Mouse (Mus musculus) ES-E14 (cell line): Measurements from ENCODE around the gene Erv3. TPM values are rescaled to one million over a fixed set of nuclear protein-coding genes. Genes with fewer than 3 reads are reported as not detected.

Experiments used
- DNase-seq: peaks from one replicate; pipeline ENCODE4 v3.0.0-alpha.2; 2013; ENCODE audit warnings: low read depth, low spot score
- H3K27ac ChIP-seq: 2 replicates; pipeline ENCODE4 v1.5.1; 2012; ENCODE audit warnings: low read depth, mild to moderate bottlenecking, low read length, moderate library complexity, mixed read lengths; ENCODE audit not compliant: poor library complexity, insufficient read depth, severe bottlenecking
- H3K36me3 ChIP-seq: 2 replicates; pipeline ENCODE4 v1.6.1; 2012; ENCODE audit warnings: mild to moderate bottlenecking, low read length, moderate library complexity, mixed read lengths; ENCODE audit not compliant: control insufficient read depth, poor library complexity, insufficient read depth, severe bottlenecking
- H3K4me1 ChIP-seq, 2 experiments: fragments of 150-350 bp in 1 of 2; sonication (generic) in 1 of 2; 2 replicates each; pipeline ENCODE4 v1.6.1; 2012; ENCODE audit warnings: low read length in 2 of 2, mild to moderate bottlenecking in 1 of 2, mixed read lengths in 1 of 2; ENCODE audit not compliant: control insufficient read depth in 2 of 2, insufficient read depth in 2 of 2, poor library complexity in 1 of 2
- H3K4me3 ChIP-seq, 2 experiments: fragments of 150-350 bp in 1 of 2; sonication (generic) in 1 of 2; 2 replicates each; pipeline ENCODE4 v1.5.1; 2012; ENCODE audit warnings: low read length in 2 of 2, low read depth in 1 of 2, mild to moderate bottlenecking in 1 of 2, mixed read lengths in 1 of 2; ENCODE audit not compliant: insufficient read depth in 1 of 2, poor library complexity in 1 of 2, severe bottlenecking in 1 of 2
- H3K9ac ChIP-seq: 2 replicates; pipeline ENCODE4 v1.6.1; 2012; ENCODE audit warnings: low read depth, mild to moderate bottlenecking, low read length, mixed read lengths; ENCODE audit not compliant: poor library complexity, insufficient read depth, severe bottlenecking
- H3K9me3 ChIP-seq: fragments of 150-350 bp; sonication (generic); 2 replicates; pipeline ENCODE4 v1.6.1; 2012; ENCODE audit warnings: low read depth, mild to moderate bottlenecking, low read length; ENCODE audit not compliant: control insufficient read depth, insufficient read depth
- CHD2 ChIP-seq: IDR thresholded peaks from 2 replicates; pipeline ENCODE4 v1.6.1; 2014; ENCODE audit warnings: mild to moderate bottlenecking, low read depth, low read length, inconsistent platforms
- HCFC1 ChIP-seq: IDR thresholded peaks from 2 replicates; pipeline ENCODE4 v1.6.1; 2012; ENCODE audit warnings: low read length, inconsistent platforms, borderline replicate concordance; ENCODE audit not compliant: insufficient read depth
- MAFK ChIP-seq: IDR thresholded peaks from 2 replicates; pipeline ENCODE4 v1.6.1; 2014; ENCODE audit warnings: mild to moderate bottlenecking, low read depth, low read length, inconsistent platforms; ENCODE audit not compliant: insufficient read depth
- ZC3H11A ChIP-seq: IDR thresholded peaks from 2 replicates; pipeline ENCODE4 v1.6.1; 2012; ENCODE audit warnings: low read depth, mild to moderate bottlenecking, inconsistent platforms, low read length, borderline replicate concordance
- ZNF384 ChIP-seq: IDR thresholded peaks from 2 replicates; pipeline ENCODE4 v1.6.1; 2012; ENCODE audit warnings: low read depth, low read length, inconsistent platforms
- in situ Hi-C, 2 experiments: fragments of 600-800 bp; cut with MboI; formaldehyde crosslinking; loops; one replicate each; pipeline ENCODE4 v1.15.1; 2025; ENCODE audit warnings: low sequenced_read_pairs in 2 of 2, inconsistent platforms in 1 of 2; ENCODE audit not compliant: unreplicated experiment in 2 of 2
- total RNA-seq: library from RNA; depleted of rRNA; stranded (reverse); fragments of 300-350 nt; gene quantifications from 2 replicates; pipeline ENCODE4 v1.2.3, GENCODE M21; 2012

Erv3 gene
- total RNA-seq, 1 experiment, result not detected

DNA sequence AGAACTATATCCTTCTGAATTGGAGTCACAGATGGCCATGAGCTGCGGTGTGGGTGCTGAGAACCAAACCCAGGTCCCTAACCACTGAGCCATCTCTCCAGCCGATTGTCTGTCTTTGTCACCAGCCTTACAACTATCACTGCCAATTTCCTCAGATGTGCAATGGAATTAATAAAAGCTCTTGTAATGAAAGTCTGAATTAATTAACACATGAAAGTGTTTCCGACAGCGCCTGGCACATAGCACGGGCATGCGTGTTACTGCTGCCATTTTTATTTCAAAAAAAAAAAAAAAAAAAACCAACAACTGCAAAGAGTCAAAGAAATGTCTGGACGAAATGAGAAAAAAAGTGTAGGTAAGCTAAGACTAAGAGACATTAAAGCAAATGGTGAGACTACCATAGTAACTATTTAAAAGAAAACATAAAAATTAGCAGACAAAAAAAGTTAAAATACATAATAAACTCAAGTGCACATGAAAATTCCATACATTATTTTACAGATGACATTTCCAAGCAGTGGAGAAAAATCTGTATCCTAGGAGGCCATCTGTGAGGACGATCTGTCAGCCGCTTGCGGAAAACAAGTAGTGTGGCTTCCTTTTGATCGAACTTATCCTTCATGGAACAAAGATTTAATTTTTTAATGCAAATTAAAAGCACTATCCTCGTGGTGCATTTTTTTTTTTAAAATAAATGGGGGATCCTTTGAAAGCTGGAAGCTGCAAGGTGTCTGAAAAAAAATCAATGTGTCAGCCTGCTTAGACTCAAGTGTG lies 38.0 kb upstream of the Erv3 start:
- in situ Hi-C loops, result no loop called here
- H3K4me3 ChIP-seq, result no peak overlapping the region
- no peak for TF ChIP-seq HCFC1
- TF ChIP-seq MAFK, result no peak
- 0 out of 2 replicates have a peak, but pooled peaks have one; percentile 5 for TF ChIP-seq ZNF384

DNA sequence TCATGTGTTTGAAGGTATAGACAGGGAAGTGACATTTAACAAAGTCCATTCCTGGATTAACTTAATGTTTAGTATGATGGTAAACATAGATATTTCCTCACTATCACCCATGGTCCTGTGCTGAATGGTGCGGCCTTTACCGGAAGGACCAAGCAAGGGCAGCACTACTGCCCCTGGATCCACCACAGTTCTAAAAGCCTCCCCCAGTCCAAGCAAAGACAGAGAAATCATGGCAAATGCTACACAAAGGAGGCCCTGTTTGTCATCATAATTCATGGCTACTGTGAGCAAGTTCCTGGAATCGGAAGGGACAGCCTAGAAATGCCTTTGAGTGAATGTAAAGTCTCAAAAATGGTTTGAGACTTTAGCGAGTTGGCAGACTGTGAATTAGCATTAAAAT lies 36.5 kb upstream of the Erv3 start:
- Histone ChIP-seq H3K9ac (no peak overlapping the region), H3K27ac (no peak overlapping the region), H3K9me3 (no peaks in the 10 kb centered on the region), H3K4me1 (no peaks in the 10 kb centered on the region), H3K4me3 (no peak overlapping the region), H3K36me3 (no peaks in the 10 kb centered on the region)
- in situ Hi-C loops, result no loop called here
- TF ChIP-seq ZC3H11A, result no peak
- no peak for TF ChIP-seq ZNF384
- no peak for TF ChIP-seq HCFC1
- no peak for TF ChIP-seq MAFK
- no peak for TF ChIP-seq CHD2
- DNase-seq, result no peak

More for the DNA sequence above, 38.0 kb upstream of the Erv3 start:
- H3K4me1 ChIP-seq, result no peaks in the 10 kb centered on the region
- 0 out of 2 replicates have a peak overlapping the region, but pooled peaks have one; percentile 19 for H3K27ac ChIP-seq
- no peak overlapping the region for H3K9ac ChIP-seq
- H3K36me3 ChIP-seq, result no peaks in the 10 kb centered on the region
- no peaks in the 10 kb centered on the region for H3K9me3 ChIP-seq
- DNase-seq, result no peak

DNA sequence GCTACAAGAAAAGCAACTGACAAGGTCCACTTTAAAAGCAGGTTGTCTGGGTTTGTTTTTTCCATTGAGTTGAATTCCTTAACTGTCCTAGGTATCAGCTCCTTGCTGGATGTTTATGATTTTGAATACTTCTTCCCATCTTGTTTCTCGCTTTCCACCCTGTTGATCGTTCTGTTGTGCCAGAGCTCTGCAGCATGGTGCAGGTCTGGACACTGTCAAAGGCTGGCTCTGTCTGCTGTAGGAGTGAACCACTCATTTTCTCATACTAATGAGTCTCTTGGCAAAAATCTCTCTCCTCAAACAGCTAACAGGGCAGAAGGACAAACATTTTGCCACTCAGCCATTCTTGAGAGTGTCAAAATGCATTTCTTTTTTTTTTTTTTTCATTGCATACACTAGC lies 35.6 kb upstream of the Erv3 start:
- H3K9me3 ChIP-seq, result no peaks in the 10 kb centered on the region
- no peak overlapping the region for H3K9ac ChIP-seq
- DNase-seq, result no peak
- H3K36me3 ChIP-seq, result no peaks in the 10 kb centered on the region
- no peaks in the 10 kb centered on the region for H3K4me1 ChIP-seq
- TF ChIP-seq MAFK, result no peak
- TF ChIP-seq ZNF384, result no peak
- no peak for TF ChIP-seq ZC3H11A
- TF ChIP-seq CHD2, result no peak
- TF ChIP-seq HCFC1, result no peak
- in situ Hi-C loops, result no loop called here
- H3K27ac ChIP-seq, result no peak overlapping the region
- no peak overlapping the region for H3K4me3 ChIP-seq

DNA sequence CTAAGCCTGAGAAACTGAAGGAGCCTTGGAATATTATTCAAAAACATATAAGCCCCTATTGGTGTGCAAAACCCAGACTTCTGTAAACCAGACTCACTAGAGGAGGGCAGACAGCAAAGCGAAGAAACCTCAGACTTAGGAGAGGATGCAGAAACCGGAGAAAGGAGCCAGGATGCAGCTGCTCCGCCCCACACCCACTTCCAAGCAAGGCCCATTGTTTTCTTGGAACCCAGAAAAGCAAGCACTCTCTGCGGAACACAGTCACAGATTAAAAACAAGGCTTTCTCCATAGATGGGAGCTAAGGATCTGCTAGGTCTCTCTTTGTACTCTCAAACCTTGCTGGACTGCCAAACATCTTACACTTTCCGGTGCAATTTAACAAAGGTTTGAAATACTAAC lies 33.0 kb upstream of the Erv3 start:
- TF ChIP-seq MAFK, result no peak
- no peak for TF ChIP-seq CHD2
- no peak for TF ChIP-seq ZC3H11A
- no peak for TF ChIP-seq ZNF384
- TF ChIP-seq HCFC1, result no peak
- H3K4me1 ChIP-seq, result no peaks in the 10 kb centered on the region
- DNase-seq, result no peak
- no peaks in the 10 kb centered on the region for H3K9me3 ChIP-seq
- no peak overlapping the region for H3K4me3 ChIP-seq
- H3K27ac ChIP-seq, result no peak overlapping the region
- H3K9ac ChIP-seq, result no peak overlapping the region
- in situ Hi-C loops, result no loop called here
- no peaks in the 10 kb centered on the region for H3K36me3 ChIP-seq

DNA sequence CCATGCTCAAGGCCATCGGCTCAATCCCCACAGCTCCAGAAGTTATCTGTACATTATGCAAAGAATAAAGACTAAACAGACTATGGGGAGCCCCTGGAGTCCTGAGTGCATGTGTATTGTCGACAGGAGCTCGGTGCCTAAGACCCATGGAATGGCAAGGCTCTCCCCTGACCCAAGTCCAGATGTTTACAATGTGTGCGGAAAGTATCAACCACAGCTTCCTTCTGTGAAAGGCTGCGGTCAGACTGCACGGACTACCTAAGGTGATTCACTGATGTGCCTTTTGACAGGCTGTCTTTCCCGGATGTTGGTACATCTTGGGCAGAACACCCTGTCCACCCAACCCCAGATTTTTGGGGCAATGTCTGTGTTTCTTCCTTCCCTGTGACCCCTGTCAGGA lies 28.7 kb upstream of the Erv3 start:
- Histone ChIP-seq H3K4me3 (no peak overlapping the region), H3K27ac (no peak overlapping the region), H3K4me1 (peaks cover 0 to 3% of the 10 kb centered on the region in 2 experiments; a peak in 2 of 4 replicates), H3K9me3 (no peaks in the 10 kb centered on the region), H3K9ac (no peak overlapping the region), H3K36me3 (no peaks in the 10 kb centered on the region)
- in situ Hi-C loops, result no loop called here
- no peak for TF ChIP-seq HCFC1
- TF ChIP-seq ZC3H11A, result no peak
- TF ChIP-seq MAFK, result no peak
- TF ChIP-seq ZNF384, result no peak
- TF ChIP-seq CHD2, result no peak
- no peak for DNase-seq
